Mouse (Mus musculus) c-Kit-positive CD71-negative TER-119-negative erythroid progenitor cells, embryonic 14.5 days (primary cell): ENCODE measurements at regions not wholly inside any gene's neighbourhood (a gene's known extent, or its start where the extent isn't known, plus 50 kb on each side); places are given as distances from the start of the nearest gene placed in this dataset.

Experiments used
- DNase-seq: peaks from one replicate; pipeline ENCODE4 v3.0.0-alpha.2; 2013; ENCODE audit warnings: low read depth

- DNase-seq, result peak; percentile 53
Observed at GRCm38 (mm10) chr5:43422815-43423687, 92.3 kb upstream of the C1qtnf7 start.

GRCm38 (mm10) chr5:43424551-43425257 is 90.6 kb upstream of the C1qtnf7 start:
- no peak for DNase-seq

- no peak for DNase-seq
Observed at GRCm38 (mm10) chr5:43433337-43433736, 82.0 kb upstream of the C1qtnf7 start.

GRCm38 (mm10) chr5:43439191-43439590 is 76.1 kb upstream of the C1qtnf7 start:
- no peak for DNase-seq

GRCm38 (mm10) chr5:43441306-43441705 is 74.0 kb upstream of the C1qtnf7 start:
- no peak for DNase-seq

GRCm38 (mm10) chr5:43444582-43445214 is 70.6 kb upstream of the C1qtnf7 start:
- no peak for DNase-seq

- no peak for DNase-seq
Observed at GRCm38 (mm10) chr5:43445620-43446019, 69.7 kb upstream of the C1qtnf7 start.

GRCm38 (mm10) chr5:43446295-43446694 is 69.0 kb upstream of the C1qtnf7 start:
- no peak for DNase-seq

GRCm38 (mm10) chr5:43456018-43456417 is 59.3 kb upstream of the C1qtnf7 start:
- no peak for DNase-seq

- DNase-seq, result no peak
Observed at GRCm38 (mm10) chr5:43457725-43458124, 57.6 kb upstream of the C1qtnf7 start.

- DNase-seq, result no peak
Observed at GRCm38 (mm10) chr5:43461987-43462715, 53.2 kb upstream of the C1qtnf7 start.
